Mouse (Mus musculus) bone marrow macrophage, adult 2 months (primary cell): ENCODE measurements around the gene Serpina6.

Experiments used
- CTCF ChIP-seq: IDR thresholded peaks from 2 replicates; pipeline ENCODE4 v1.5.1; 2012; ENCODE audit warnings: low read depth, mild to moderate bottlenecking, low read length, moderate library complexity
- POLR2A ChIP-seq: IDR thresholded peaks from 2 replicates; pipeline ENCODE4 v1.6.1; 2012; ENCODE audit warnings: mild to moderate bottlenecking, low read depth, low read length, borderline replicate concordance

- TF ChIP-seq POLR2A (no peak), CTCF (no peak)
These were observed 19.0 kb upstream of the Serpina6 start, which contains the start of gene Serpina16 for GRCm38 (mm10) chr12:103676039-103676438.
